Mouse (Mus musculus) kidney, adult 2 months (tissue): ENCODE measurements around the gene Gm9922. TPM values are rescaled to one million over a fixed set of nuclear protein-coding genes. Genes with fewer than 3 reads are reported as not detected.

Experiments
- DNase-seq: peaks from one replicate; pipeline ENCODE4 v3.0.0; 2021
- H3K27ac ChIP-seq: fragments of 200-500 bp; 2 replicates; pipeline ENCODE4 v1.5.1; 2012; ENCODE audit warnings: low read depth, low read length, control low read depth, inconsistent platforms; ENCODE audit not compliant: insufficient read depth
- H3K27me3 ChIP-seq: fragments of 200-500 bp; replicated peaks from 2 replicates; pipeline ENCODE4 v1.6.1; 2012; ENCODE audit warnings: mild to moderate bottlenecking, moderate library complexity, low read length, inconsistent platforms; ENCODE audit not compliant: control insufficient read depth, insufficient read depth
- H3K36me3 ChIP-seq: fragments of 200-500 bp; 2 replicates; pipeline ENCODE4 v1.6.1; 2012; ENCODE audit warnings: mild to moderate bottlenecking, moderate library complexity, low read length, inconsistent platforms; ENCODE audit not compliant: control insufficient read depth, insufficient read depth
- H3K4me1 ChIP-seq: fragments of 200-500 bp; 2 replicates; pipeline ENCODE4 v1.6.1; 2011; ENCODE audit warnings: low read length; ENCODE audit not compliant: control insufficient read depth, insufficient read depth
- H3K4me3 ChIP-seq: fragments of 200-500 bp; 2 replicates; pipeline ENCODE4 v1.5.1; 2011; ENCODE audit warnings: mild to moderate bottlenecking, low read depth, low read length, control low read depth; ENCODE audit not compliant: insufficient read depth
- CTCF ChIP-seq: fragments of 200-500 bp; conservative IDR thresholded peaks from 2 replicates; pipeline ENCODE4 v1.5.1; 2011; ENCODE audit warnings: low read depth, mild to moderate bottlenecking, control low read depth, low read length, moderate library complexity, mixed read lengths; ENCODE audit not compliant: insufficient read depth, insufficient read length
- POLR2A ChIP-seq: fragments of 200-500 bp; IDR thresholded peaks from one replicate; pipeline ENCODE4 v1.6.1; 2011; ENCODE audit warnings: low read depth, low read length, control low read depth
- WGBS: fragments of 180-500 bp; shearing (Covaris S2); methylation state at CpG from one replicate; pipeline ENCODE4 v1.1.7; 2018; 5-methylcytosine and 5-hydroxymethylcytosine counted together
- polyA plus RNA-seq: library from polyadenylated mRNA; depleted of rRNA; stranded (reverse); fragments of >200 nt; gene quantifications from 2 replicates; pipeline ENCODE4 v1.2.3, GENCODE M21; 2012

The Gm9922 gene
- polyA plus RNA-seq, 1 experiment, result 10.2 TPM

GRCm38 (mm10) chr14:101771336-101771735, 41.7 kb upstream of the Gm9922 start:
- WGBS, result 59% methylated on average over 5 of the region's 5 CpGs
- no peaks in the 10 kb centered on the region for H3K27me3 ChIP-seq
- no peak overlapping the region for H3K4me3 ChIP-seq
- no peaks in the 10 kb centered on the region for H3K36me3 ChIP-seq
- peaks cover 19% of the 10 kb centered on the region; the same call in 1 of the 2 replicates for H3K4me1 ChIP-seq
- peak; percentile 78 for DNase-seq
- peak overlapping the region; percentile 93 for H3K27ac ChIP-seq
- no peak for TF ChIP-seq CTCF
- no peak for TF ChIP-seq POLR2A

- H3K36me3 ChIP-seq, result no peaks in the 10 kb centered on the region
- DNase-seq, result no peak
- no peak overlapping the region for H3K4me3 ChIP-seq
- 52% methylated on average over 3 of the region's 3 CpGs for WGBS
- peaks cover 5% of the 10 kb centered on the region; the same call in 1 of the 2 replicates for H3K4me1 ChIP-seq
- H3K27me3 ChIP-seq, result no peaks in the 10 kb centered on the region
- TF ChIP-seq POLR2A (no peak), CTCF (no peak)
- H3K27ac ChIP-seq, result no peak overlapping the region
These were observed 34.2 kb upstream of the Gm9922 start for GRCm38 (mm10) chr14:101763762-101764295.

GRCm38 (mm10) chr14:101762267-101762666, 32.7 kb upstream of the Gm9922 start:
- H3K36me3 ChIP-seq, result no peaks in the 10 kb centered on the region
- H3K4me3 ChIP-seq, result no peak overlapping the region
- no peak for TF ChIP-seq CTCF
- TF ChIP-seq POLR2A, result no peak
- no peaks in the 10 kb centered on the region; the same call in 1 of the 2 replicates for H3K4me1 ChIP-seq
- WGBS, result 17% methylated on average over 1 of the region's 1 CpGs
- peak; percentile 37 for DNase-seq
- H3K27ac ChIP-seq, result no peak overlapping the region
- H3K27me3 ChIP-seq, result no peaks in the 10 kb centered on the region

GRCm38 (mm10) chr14:101755425-101755824, 25.8 kb upstream of the Gm9922 start:
- no peak for DNase-seq
- Histone ChIP-seq H3K27ac (no peak overlapping the region), H3K27me3 (no peaks in the 10 kb centered on the region), H3K4me1 (no peaks in the 10 kb centered on the region; the same call in 1 of the 2 replicates), H3K4me3 (no peak overlapping the region), H3K36me3 (no peaks in the 10 kb centered on the region)
- TF ChIP-seq POLR2A, result no peak
- no peak for TF ChIP-seq CTCF
- 71% methylated on average over 4 of the region's 4 CpGs for WGBS

GRCm38 (mm10) chr14:101750910-101751309, 21.3 kb upstream of the Gm9922 start:
- no peaks in the 10 kb centered on the region for H3K27me3 ChIP-seq

GRCm38 (mm10) chr14:101748436-101748835, 18.8 kb upstream of the Gm9922 start:
- no peak for TF ChIP-seq CTCF
- Histone ChIP-seq H3K4me1 (peaks cover 14% of the 10 kb centered on the region), H3K27ac (0 out of 2 replicates have a peak overlapping the region, but pooled peaks have one; percentile 35), H3K36me3 (no peaks in the 10 kb centered on the region), H3K27me3 (no peaks in the 10 kb centered on the region), H3K4me3 (no peak overlapping the region)
- peak; percentile 61 for DNase-seq
- 35% methylated on average over 7 of the region's 7 CpGs for WGBS

More at GRCm38 (mm10) chr14:101750910-101751309, 21.3 kb upstream of the Gm9922 start:
- Histone ChIP-seq H3K4me1 (peaks cover 14% of the 10 kb centered on the region), H3K27ac (no peak overlapping the region), H3K36me3 (no peaks in the 10 kb centered on the region), H3K4me3 (no peak overlapping the region)
- TF ChIP-seq CTCF, result no peak
- no peak for TF ChIP-seq POLR2A
- no peak for DNase-seq
- WGBS, result 68% methylated on average over 4 of the region's 4 CpGs

- no peak for DNase-seq
- H3K27me3 ChIP-seq, result no peaks in the 10 kb centered on the region
- H3K36me3 ChIP-seq, result no peaks in the 10 kb centered on the region
- peaks cover 14% of the 10 kb centered on the region for H3K4me1 ChIP-seq
- H3K27ac ChIP-seq, result 0 out of 2 replicates have a peak overlapping the region, but pooled peaks have one; percentile 3
- no peak for TF ChIP-seq CTCF
- TF ChIP-seq POLR2A, result no peak
- H3K4me3 ChIP-seq, result no peak overlapping the region
- 88% methylated on average over 11 of the region's 11 CpGs for WGBS
These were observed 18.2 kb upstream of the Gm9922 start for GRCm38 (mm10) chr14:101747811-101748210.
